Mouse (Mus musculus) ES-Bruce4 (cell line): ENCODE results near the gene Gnat1. TPM values are rescaled to one million over a fixed set of nuclear protein-coding genes. Genes with fewer than 3 reads are reported as not detected.

Experiments used
- H3K27ac ChIP-seq: 2 replicates; pipeline ENCODE4 v1.5.1; 2012; ENCODE audit warnings: low read length, inconsistent platforms; ENCODE audit not compliant: insufficient read depth
- H3K27me3 ChIP-seq: 2 replicates; pipeline ENCODE4 v1.6.1; 2012; ENCODE audit warnings: mild to moderate bottlenecking, low read length, inconsistent platforms; ENCODE audit not compliant: control insufficient read depth, poor library complexity, insufficient read depth, severe bottlenecking
- H3K36me3 ChIP-seq: 2 replicates; pipeline ENCODE4 v1.6.1; 2012; ENCODE audit warnings: inconsistent platforms, mild to moderate bottlenecking, low read length, moderate library complexity; ENCODE audit not compliant: control insufficient read depth, poor library complexity, insufficient read depth, severe bottlenecking
- H3K4me1 ChIP-seq: one replicate; pipeline ENCODE4 v1.8.1; 2011; ENCODE audit warnings: low read length; ENCODE audit not compliant: control insufficient read depth, insufficient read depth
- H3K4me3 ChIP-seq: 2 replicates; pipeline ENCODE4 v1.5.1; 2011; ENCODE audit warnings: low read depth, mild to moderate bottlenecking, low read length
- H3K9ac ChIP-seq: 2 replicates; pipeline ENCODE4 v1.6.1; 2012; ENCODE audit warnings: low read depth, mild to moderate bottlenecking, inconsistent platforms; ENCODE audit not compliant: poor library complexity, severe bottlenecking
- H3K9me3 ChIP-seq: replicated peaks from 2 replicates; pipeline ENCODE4 v1.6.1; 2012; ENCODE audit warnings: mild to moderate bottlenecking, low read length, inconsistent platforms; ENCODE audit not compliant: control insufficient read depth, poor library complexity, insufficient read depth, severe bottlenecking
- CTCF ChIP-seq: IDR thresholded peaks from one replicate; pipeline ENCODE4 v1.8.1; 2011; ENCODE audit warnings: low read depth, low read length
- EP300 ChIP-seq: IDR thresholded peaks from 2 replicates; pipeline ENCODE4 v1.6.1; 2011; ENCODE audit warnings: low read depth, low read length; ENCODE audit not compliant: insufficient read depth
- POLR2A ChIP-seq: IDR thresholded peaks from one replicate; pipeline ENCODE4 v1.8.1; 2011; ENCODE audit warnings: low read length; ENCODE audit not compliant: insufficient read depth
- polyA plus RNA-seq: library from polyadenylated mRNA; stranded (reverse); fragments of >200 nt; gene quantifications from 2 replicates; pipeline ENCODE4 v1.2.4, GENCODE M21; 2011; ENCODE audit warnings: low read depth; ENCODE audit not compliant: missing spikeins, insufficient read depth, insufficient read length

The Gnat1 gene
- polyA plus RNA-seq: 1.5 TPM in 1 of 2 replicates, not detected in the other

DNA sequence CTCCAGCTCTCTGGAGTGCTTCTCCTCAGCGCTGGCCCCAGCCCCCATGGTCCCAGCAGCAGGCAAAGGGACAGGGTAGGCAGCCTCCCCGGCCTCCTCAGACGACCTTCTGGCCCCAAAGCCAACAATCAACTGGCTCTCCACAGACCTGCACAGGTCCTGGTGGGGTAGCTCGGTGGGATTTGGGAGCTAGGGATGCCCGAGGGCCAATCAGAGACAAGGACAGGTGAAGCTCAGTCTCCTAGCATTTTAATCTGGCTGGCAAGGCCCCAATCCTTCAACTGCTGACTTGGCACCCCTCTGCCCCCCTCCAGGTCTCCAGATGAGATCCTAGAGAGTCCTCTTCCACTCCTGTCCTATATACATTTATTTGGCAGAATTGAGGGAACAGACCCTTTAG is at the start of gene Gnat1:
Gene Gnat1, minus strand, starts transcription at position 212 of the 400 bp plus-strand sequence.
- Histone ChIP-seq H3K9ac (no peak within 1 kb of the TSS), H3K36me3 (no peaks in the 10 kb centered on the region), H3K27ac (no peak within 1 kb of the TSS), H3K9me3 (no peaks in the 10 kb centered on the region), H3K27me3 (no peaks in the 10 kb centered on the region), H3K4me1 (peaks cover 10% of the 10 kb centered on the region), H3K4me3 (no peak within 1 kb of the TSS)
- TF ChIP-seq CTCF (no peak), EP300 (no peak), POLR2A (no peak)

DNA sequence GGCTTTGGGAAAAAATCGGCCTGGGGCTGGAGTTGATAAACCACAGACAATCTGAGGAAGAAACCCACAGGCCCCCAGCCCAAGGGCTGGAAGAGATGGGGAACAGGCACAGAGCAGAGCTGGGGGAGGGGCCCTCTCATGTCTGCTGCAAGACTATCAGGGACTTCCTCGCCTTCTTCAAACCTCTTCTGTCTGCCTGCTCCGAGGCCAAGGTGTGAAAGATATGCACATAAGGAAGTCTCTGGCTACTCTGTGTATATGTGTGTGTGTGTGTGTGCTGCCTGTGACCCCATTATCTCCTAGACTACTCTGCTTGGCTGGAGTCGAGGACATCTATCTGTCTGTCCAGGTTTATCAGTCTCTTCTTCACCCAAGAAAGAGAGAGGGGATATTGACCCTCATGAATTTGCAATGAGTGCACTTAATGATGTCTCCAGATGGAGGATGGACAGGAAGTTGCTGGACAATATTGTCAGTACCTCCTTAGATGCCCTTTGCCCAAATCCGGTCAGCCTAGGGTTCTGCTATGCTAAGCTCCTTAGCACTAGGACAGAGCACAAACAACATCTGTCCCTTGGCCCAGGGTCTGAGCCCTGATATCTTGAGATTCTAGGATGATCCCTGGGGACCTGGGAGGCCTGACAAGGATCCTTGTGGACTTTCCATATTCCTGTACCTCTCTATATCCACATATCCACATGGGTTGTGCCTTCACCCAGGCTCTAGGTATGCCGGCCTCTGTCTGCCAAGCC is 49.6 kb upstream of the Gnat1 start:
- H3K4me1 ChIP-seq: peaks cover 9% of the 10 kb centered on the region
- no peak overlapping the region for H3K9ac ChIP-seq
- no peak overlapping the region for H3K4me3 ChIP-seq
- no peaks in the 10 kb centered on the region for H3K36me3 ChIP-seq
- TF ChIP-seq POLR2A: no peak
- no peak for TF ChIP-seq EP300
- no peak for TF ChIP-seq CTCF
- no peak overlapping the region for H3K27ac ChIP-seq
- no peaks in the 10 kb centered on the region for H3K9me3 ChIP-seq
- no peaks in the 10 kb centered on the region for H3K27me3 ChIP-seq

DNA sequence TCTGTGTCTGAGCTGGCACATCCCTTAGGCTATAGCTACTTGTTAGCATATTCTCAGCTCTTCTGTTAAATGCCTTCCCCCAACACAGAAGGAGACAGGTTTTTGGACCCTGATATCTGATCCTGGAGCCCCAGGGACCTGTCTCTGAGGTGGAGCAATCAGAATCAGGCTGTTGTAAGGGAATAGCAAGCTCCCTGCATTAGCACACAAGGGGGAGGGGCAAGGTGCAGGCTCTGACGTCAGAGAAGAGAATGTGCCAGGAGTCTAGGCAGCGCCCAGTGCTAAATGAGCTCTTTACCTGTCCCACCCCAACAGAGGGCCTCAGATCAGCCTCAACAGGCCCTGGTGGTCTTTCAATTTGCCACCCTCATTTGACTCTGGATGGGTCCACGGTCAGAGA is 47.5 kb upstream of the Gnat1 start:
- H3K9ac ChIP-seq: no peak overlapping the region
- no peaks in the 10 kb centered on the region for H3K36me3 ChIP-seq
- H3K9me3 ChIP-seq: no peaks in the 10 kb centered on the region
- no peak overlapping the region for H3K27ac ChIP-seq
- H3K4me1 ChIP-seq: peaks cover 8% of the 10 kb centered on the region
- H3K27me3 ChIP-seq: no peaks in the 10 kb centered on the region
- TF ChIP-seq CTCF (no peak), POLR2A (no peak), EP300 (no peak)
- H3K4me3 ChIP-seq: no peak overlapping the region

DNA sequence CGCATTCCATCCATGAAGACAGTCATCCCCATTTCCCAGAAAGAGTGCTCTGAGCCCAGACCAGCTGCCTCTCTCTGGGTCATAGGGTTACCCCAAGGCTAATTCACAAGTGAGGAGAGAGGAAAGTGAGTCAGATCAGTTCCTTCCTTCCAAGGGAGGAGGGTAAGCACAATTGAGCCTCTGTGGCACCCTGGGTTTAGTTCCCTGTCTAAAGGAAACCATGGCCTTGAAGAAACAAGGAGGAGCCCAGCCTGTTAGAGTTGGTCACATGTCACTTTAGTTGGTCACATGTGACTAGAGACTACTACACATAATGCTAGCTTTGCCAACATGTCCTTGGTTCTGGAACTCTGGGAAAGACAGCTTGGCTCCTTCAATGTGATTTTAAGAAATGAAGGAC is 45.3 kb upstream of the Gnat1 start:
- no peak overlapping the region for H3K4me3 ChIP-seq
- no peaks in the 10 kb centered on the region for H3K36me3 ChIP-seq
- H3K27ac ChIP-seq: no peak overlapping the region
- no peak overlapping the region for H3K9ac ChIP-seq
- no peaks in the 10 kb centered on the region for H3K9me3 ChIP-seq
- H3K27me3 ChIP-seq: no peaks in the 10 kb centered on the region
- peaks cover 8% of the 10 kb centered on the region for H3K4me1 ChIP-seq
- TF ChIP-seq CTCF (no peak), POLR2A (no peak), EP300 (no peak)

DNA sequence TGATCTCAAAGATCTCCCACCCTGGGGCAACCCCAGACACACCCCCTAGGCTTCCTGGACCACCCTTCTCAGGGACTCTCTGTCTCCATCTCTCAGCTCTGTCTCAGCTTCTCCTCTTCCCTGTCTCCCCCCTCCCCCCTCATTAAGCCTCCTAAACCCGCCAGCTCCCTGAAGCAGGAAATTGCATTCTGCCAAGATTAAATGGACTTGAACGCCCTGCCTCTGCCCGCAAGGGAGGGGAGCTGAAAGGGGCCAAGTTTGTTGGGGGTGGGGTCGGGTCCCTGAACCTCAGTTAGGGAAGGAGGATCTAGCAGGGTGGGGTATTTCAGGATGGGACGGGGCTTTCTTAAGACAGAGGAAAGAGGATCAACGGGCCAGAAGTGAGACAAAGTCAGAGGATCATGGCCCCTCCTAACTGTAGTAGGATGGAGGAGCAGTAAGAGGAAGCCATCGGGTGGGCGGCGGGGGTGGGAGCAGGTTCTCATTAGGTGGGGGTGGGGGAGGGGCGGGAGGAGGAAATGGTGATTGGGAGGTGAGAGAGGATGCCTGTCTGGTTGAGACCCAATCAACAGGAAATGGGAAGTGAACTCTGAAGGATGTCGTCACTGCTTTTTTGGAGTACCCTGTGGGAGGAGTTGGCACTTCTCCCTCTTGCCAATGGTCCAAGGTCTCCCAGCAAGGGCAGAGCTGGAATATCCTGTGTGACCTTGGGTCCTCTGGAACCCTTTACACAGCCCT is 44.5 kb upstream of the Gnat1 start:
- Histone ChIP-seq H3K4me3 (no peak overlapping the region), H3K9me3 (no peaks in the 10 kb centered on the region), H3K27me3 (no peaks in the 10 kb centered on the region), H3K36me3 (no peaks in the 10 kb centered on the region), H3K9ac (no peak overlapping the region), H3K4me1 (peaks cover 8% of the 10 kb centered on the region), H3K27ac (no peak overlapping the region)
- TF ChIP-seq POLR2A (no peak), CTCF (no peak), EP300 (no peak)

DNA sequence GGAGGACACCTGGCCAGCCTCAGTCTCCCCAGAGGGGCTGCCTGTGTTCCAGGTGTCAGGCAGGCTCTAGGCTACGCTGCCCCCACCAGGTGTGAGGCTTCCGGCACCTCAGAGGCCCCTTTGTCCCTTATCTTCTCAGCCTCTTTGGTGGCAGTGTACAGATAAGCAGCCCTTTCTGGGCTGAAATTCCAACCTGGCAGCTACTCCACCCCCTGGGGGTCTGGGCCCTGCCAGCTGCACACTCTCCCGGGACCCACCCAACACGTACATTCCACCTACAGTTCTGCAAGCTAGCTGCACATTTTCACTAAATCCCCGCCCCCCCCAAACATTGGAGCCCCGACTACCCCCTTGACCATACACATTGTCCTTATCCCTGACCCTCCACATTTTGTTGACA is 43.8 kb upstream of the Gnat1 start:
- H3K4me1 ChIP-seq: peaks cover 8% of the 10 kb centered on the region
- no peak overlapping the region for H3K9ac ChIP-seq
- H3K36me3 ChIP-seq: no peaks in the 10 kb centered on the region
- no peak overlapping the region for H3K4me3 ChIP-seq
- no peak for TF ChIP-seq POLR2A
- no peak for TF ChIP-seq CTCF
- TF ChIP-seq EP300: no peak
- no peaks in the 10 kb centered on the region for H3K9me3 ChIP-seq
- H3K27me3 ChIP-seq: no peaks in the 10 kb centered on the region
- no peak overlapping the region for H3K27ac ChIP-seq
